Mouse (Mus musculus): ENCODE data around the gene Olfr597. TPM values are rescaled to one million over a fixed set of nuclear protein-coding genes. Genes with fewer than 3 reads are reported as not detected.

Gene Olfr597
- not detected for polyA plus RNA-seq (2017; shearing (Covaris generic))

GRCm38 (mm10) chr7:103316015-103316414, at the start of gene Olfr597:
Gene Olfr597 (plus strand): TSS chr7:103316315.

GRCm38 (mm10) chr7:103305348-103305747, 10.8 kb upstream of the Olfr597 start, which contains the start of gene Olfr596:
Gene Olfr596 (plus strand): TSS chr7:103305648.

DNA sequence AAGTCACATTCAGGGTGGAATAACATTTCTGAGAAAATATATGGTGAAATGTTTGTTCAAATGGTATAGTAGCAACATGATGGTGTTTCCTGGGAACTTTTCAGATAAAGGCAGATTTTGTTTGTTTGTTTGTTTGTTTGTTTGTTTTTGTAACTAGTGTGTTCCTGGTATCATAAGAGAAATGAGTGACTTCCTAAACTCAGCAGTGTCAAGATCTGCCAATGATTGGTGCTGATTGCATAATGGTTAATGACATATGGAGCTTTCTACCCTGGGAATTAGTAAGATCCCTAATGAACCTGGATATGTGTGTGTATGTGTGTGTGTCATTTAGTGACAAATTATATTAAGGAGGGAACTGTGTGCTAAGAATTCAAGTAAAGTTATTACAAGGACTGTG, 7.2 kb downstream of the Olfr597 start, which contains the start of gene Olfr598:
TSS of gene Olfr598 (plus strand) at position 301 of the 400 bp plus-strand sequence.

DNA sequence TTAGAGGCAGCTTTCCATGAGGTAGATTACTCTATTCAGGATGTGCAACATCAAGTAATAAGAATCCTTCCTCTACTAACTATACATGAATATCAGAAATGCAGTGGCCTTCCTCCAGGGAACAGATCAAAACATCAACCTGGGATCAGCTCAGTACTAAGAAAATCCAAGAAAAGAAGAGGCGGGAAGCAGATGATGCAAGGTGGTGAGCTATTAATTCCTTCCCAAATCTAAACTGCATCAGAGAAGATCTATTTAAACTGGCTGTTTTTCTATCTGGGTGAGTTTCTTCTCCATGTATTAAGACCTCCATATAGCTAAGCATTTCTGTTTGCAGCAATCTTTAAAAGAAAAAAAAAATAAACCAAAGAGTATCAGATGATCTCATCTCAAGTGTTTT, 19.5 kb downstream of the Olfr597 start, which contains the start of gene Olfr599:
TSS of gene Olfr599 (plus strand) at position 301 of the 400 bp plus-strand sequence.

GRCm38 (mm10) chr7:103349569-103349968, 33.5 kb downstream of the Olfr597 start, which contains the start of gene Olfr600:
Gene Olfr600 (minus strand): TSS chr7:103349669.

DNA sequence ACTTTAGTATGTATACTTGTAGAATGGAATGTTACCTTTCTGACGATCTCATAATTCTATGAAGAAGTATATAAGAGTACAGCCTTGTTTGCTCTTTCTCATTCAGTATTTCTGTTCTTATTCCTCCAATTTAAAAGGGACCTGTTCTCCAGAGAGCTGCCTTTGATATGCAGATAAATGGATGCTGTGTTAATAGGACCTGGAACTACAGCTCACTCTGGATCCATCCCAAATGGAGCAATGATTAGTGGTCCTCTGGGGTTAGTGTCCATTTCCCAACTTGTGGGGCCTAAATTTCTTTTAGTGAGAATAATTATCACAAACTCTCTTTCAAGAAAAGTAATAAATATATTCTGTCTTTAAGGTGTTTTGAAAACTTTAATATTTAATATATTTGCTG, 46.4 kb downstream of the Olfr597 start, which contains the start of gene Olfr601:
TSS of gene Olfr601 (minus strand) at position 101 of the 400 bp plus-strand sequence.

Other genes starting within 250 kb of the Olfr597 start
- gene Olfr584, start 234.4 kb upstream of the Olfr597 start, polyA plus RNA-seq (2017; shearing (Covaris generic)) = not detected
- gene Olfr585, start 218.6 kb upstream of the Olfr597 start, polyA plus RNA-seq (2017; shearing (Covaris generic)) = not detected
- not detected for gene Olfr586, start 190.7 kb upstream of the Olfr597 start, polyA plus RNA-seq (2017; shearing (Covaris generic))
- not detected for gene Olfr588-ps1, start 175.4 kb upstream of the Olfr597 start, polyA plus RNA-seq (2017; shearing (Covaris generic))
- not detected for gene Olfr589, start 160.0 kb upstream of the Olfr597 start, polyA plus RNA-seq (2017; shearing (Covaris generic))
- gene Olfr591, start 138.0 kb upstream of the Olfr597 start, polyA plus RNA-seq (2017; shearing (Covaris generic)) = 0.07 TPM
- not detected for gene Olfr592, start 131.5 kb upstream of the Olfr597 start, polyA plus RNA-seq (2017; shearing (Covaris generic))
- not detected for gene Olfr593, start 104.5 kb upstream of the Olfr597 start, polyA plus RNA-seq (2017; shearing (Covaris generic))
- 0.27 TPM for gene Olfr594, start 99.3 kb upstream of the Olfr597 start, polyA plus RNA-seq (2017; shearing (Covaris generic))
- not detected for gene Usp17ld, start 63.8 kb upstream of the Olfr597 start, polyA plus RNA-seq (2017; shearing (Covaris generic))
- gene Olfr596, start 10.7 kb upstream of the Olfr597 start, polyA plus RNA-seq (2017; shearing (Covaris generic)) = not detected
- not detected for gene Olfr598, start 7.3 kb downstream of the Olfr597 start, polyA plus RNA-seq (2017; shearing (Covaris generic))
- not detected for gene Olfr599, start 19.6 kb downstream of the Olfr597 start, polyA plus RNA-seq (2017; shearing (Covaris generic))
- gene Olfr600, start 33.4 kb downstream of the Olfr597 start, polyA plus RNA-seq (2017; shearing (Covaris generic)) = not detected
- gene Olfr601, start 46.3 kb downstream of the Olfr597 start, polyA plus RNA-seq (2017; shearing (Covaris generic)) = not detected
- gene Olfr603, start 69.9 kb downstream of the Olfr597 start, polyA plus RNA-seq (2017; shearing (Covaris generic)) = not detected
- not detected for gene Usp17lc, start 98.8 kb downstream of the Olfr597 start, polyA plus RNA-seq (2017; shearing (Covaris generic))
- not detected for gene Olfr605, start 129.1 kb downstream of the Olfr597 start, polyA plus RNA-seq (2017; shearing (Covaris generic))
- not detected for gene Olfr606, start 132.7 kb downstream of the Olfr597 start, polyA plus RNA-seq (2017; shearing (Covaris generic))
- gene Olfr607, start 147.8 kb downstream of the Olfr597 start, polyA plus RNA-seq (2017; shearing (Covaris generic)) = not detected
- gene Olfr608, start 153.6 kb downstream of the Olfr597 start, polyA plus RNA-seq (2017; shearing (Covaris generic)) = not detected
- gene Olfr609, start 181.7 kb downstream of the Olfr597 start, polyA plus RNA-seq (2017; shearing (Covaris generic)) = not detected
- not detected for gene Olfr610, start 195.8 kb downstream of the Olfr597 start, polyA plus RNA-seq (2017; shearing (Covaris generic))
- not detected for gene Olfr611, start 204.5 kb downstream of the Olfr597 start, polyA plus RNA-seq (2017; shearing (Covaris generic))
- not detected for gene Olfr612, start 226.4 kb downstream of the Olfr597 start, polyA plus RNA-seq (2017; shearing (Covaris generic))
- not detected for gene Olfr613, start 231.8 kb downstream of the Olfr597 start, polyA plus RNA-seq (2017; shearing (Covaris generic))
- gene Olfr615, start 239.8 kb downstream of the Olfr597 start, polyA plus RNA-seq (2017; shearing (Covaris generic)) = 0.23 TPM

Data from effector memory CD4-positive, alpha-beta T cell, adult 7 months (primary cell).